Mouse (Mus musculus) heart, adult 2 months (tissue): ENCODE results near the gene S100b. TPM values are rescaled to one million over a fixed set of nuclear protein-coding genes. Genes with fewer than 3 reads are reported as not detected.

Source experiments
- DNase-seq, 2 experiments: peaks; one replicate each; pipeline ENCODE4 v3.0.0; 2021
- H3K27ac ChIP-seq: fragments of 200-600 bp; 2 replicates; pipeline ENCODE4 v1.8.1; 2022
- H3K27me3 ChIP-seq: fragments of 200-500 bp; 2 replicates; pipeline ENCODE4 v1.6.1; 2012; ENCODE audit warnings: mild to moderate bottlenecking, low read length, inconsistent platforms, mixed read lengths; ENCODE audit not compliant: control insufficient read depth, insufficient read depth
- H3K36me3 ChIP-seq: fragments of 200-500 bp; 2 replicates; pipeline ENCODE4 v1.6.1; 2012; ENCODE audit warnings: low read length, inconsistent platforms; ENCODE audit not compliant: control insufficient read depth, insufficient read depth
- H3K4me1 ChIP-seq: fragments of 200-500 bp; 2 replicates; pipeline ENCODE4 v1.6.1; 2011; ENCODE audit warnings: low read length; ENCODE audit not compliant: control insufficient read depth, insufficient read depth
- H3K4me3 ChIP-seq: fragments of 200-600 bp; 2 replicates; pipeline ENCODE4 v1.8.1; 2022
- H3K79me2 ChIP-seq: fragments of 200-500 bp; replicated peaks from 2 replicates; pipeline ENCODE4 v1.6.1; 2012; ENCODE audit warnings: mild to moderate bottlenecking, inconsistent platforms, low read length, moderate library complexity, mixed read lengths; ENCODE audit not compliant: control insufficient read depth, insufficient read depth
- H3K9ac ChIP-seq: fragments of 200-500 bp; 2 replicates; pipeline ENCODE4 v1.6.1; 2012; ENCODE audit warnings: low read depth, mild to moderate bottlenecking, control low read depth, inconsistent platforms, low read length, mixed read lengths
- CTCF ChIP-seq: fragments of 200-600 bp; IDR thresholded peaks from 2 replicates; pipeline ENCODE4 v1.8.1; 2022; ENCODE audit warnings: antibody characterized with exemption, mild to moderate bottlenecking, moderate library complexity
- EP300 ChIP-seq: fragments of 200-500 bp; IDR thresholded peaks from 2 replicates; pipeline ENCODE4 v1.6.1; 2011; ENCODE audit warnings: low read depth, low read length, control low read depth; ENCODE audit not compliant: insufficient read depth
- POLR2A ChIP-seq: fragments of 200-500 bp; IDR thresholded peaks from 2 replicates; pipeline ENCODE4 v1.6.1; 2011; ENCODE audit warnings: mild to moderate bottlenecking, low read depth, low read length, control low read depth; ENCODE audit not compliant: insufficient read depth
- WGBS: fragments of 180-500 bp; shearing (Covaris S2); methylation state at CpG from one replicate; pipeline ENCODE4 v1.1.7; 2018; 5-methylcytosine and 5-hydroxymethylcytosine counted together
- intact Hi-C: fragments of 180-260 bp; cut with DNase I; formaldehyde crosslinking; loops from one replicate; pipeline ENCODE4 v1.15.1; 2025
- polyA plus RNA-seq: library from polyadenylated mRNA; depleted of rRNA; stranded (reverse); fragments of >200 nt; gene quantifications from 2 replicates; pipeline ENCODE4 v1.2.3, GENCODE M21; 2012
- total RNA-seq, 2 experiments: library from RNA; stranded (reverse); gene quantifications; 2 replicates each; pipeline ENCODE4 v1.2.3; 2021

Gene S100b
- total and polyA plus RNA-seq, 3 experiments: 1.4 to 3.7 (median 1.5) TPM

DNA sequence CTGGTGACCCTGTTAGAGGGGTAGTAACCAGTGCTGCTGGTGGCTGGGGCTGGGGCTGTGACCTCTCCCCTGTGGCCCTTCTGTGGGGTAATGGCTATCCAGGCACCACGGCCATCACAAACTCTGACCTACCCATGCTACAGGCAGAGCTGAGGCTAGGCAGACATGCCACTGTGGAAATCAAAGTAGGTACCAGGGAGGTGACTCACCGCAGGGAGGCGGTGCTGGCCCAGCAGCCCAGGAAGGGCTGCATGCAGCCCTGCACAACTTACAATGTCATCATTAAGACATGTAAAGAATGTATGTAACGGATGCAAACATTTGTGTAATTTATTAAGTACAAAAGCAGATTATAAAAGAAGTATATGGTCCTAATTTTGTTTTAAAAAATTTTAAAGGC lies 8.8 kb downstream of the S100b start:
- TF ChIP-seq EP300 (no peak), POLR2A (no peak), CTCF (no peak)
- no peak for DNase-seq
- intact Hi-C loops: no loop called here
- Histone ChIP-seq H3K4me1 (peaks cover 5% of the 10 kb centered on the region; the same call in 1 of the 2 replicates), H3K9ac (no peak overlapping the region), H3K36me3 (no peaks in the 10 kb centered on the region), H3K27ac (no peak overlapping the region), H3K27me3 (no peaks in the 10 kb centered on the region), H3K4me3 (no peak overlapping the region), H3K79me2 (no peaks in the 10 kb centered on the region)
- WGBS: 72% methylated on average over 4 of the region's 4 CpGs

DNA sequence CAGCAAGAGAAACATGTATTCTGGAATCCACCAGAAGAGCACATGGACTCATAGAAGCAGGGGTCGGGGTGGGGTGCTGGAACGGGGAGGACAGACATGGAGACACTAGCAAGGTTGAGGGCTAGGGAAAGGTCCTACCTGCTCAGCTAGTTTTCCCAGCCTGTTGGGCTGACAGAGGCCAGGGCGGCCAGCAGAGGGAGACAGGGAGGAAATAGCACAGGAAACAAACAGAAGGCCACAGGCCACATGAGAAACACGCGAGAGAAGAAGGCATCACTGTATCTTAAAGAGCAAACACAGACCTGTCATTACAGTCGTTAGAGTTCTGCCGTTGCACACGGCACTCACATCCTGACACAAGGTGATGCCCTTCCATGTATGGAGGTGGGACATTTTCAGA lies 17.6 kb downstream of the S100b start:
- no peak overlapping the region for H3K4me3 ChIP-seq
- DNase-seq: no peak
- no peaks in the 10 kb centered on the region for H3K27me3 ChIP-seq
- no peaks in the 10 kb centered on the region for H3K79me2 ChIP-seq
- intact Hi-C loops: no loop called here
- no peak overlapping the region for H3K9ac ChIP-seq
- no peaks in the 10 kb centered on the region for H3K36me3 ChIP-seq
- no peaks in the 10 kb centered on the region for H3K4me1 ChIP-seq
- 35% methylated on average over 8 of the region's 8 CpGs for WGBS
- TF ChIP-seq POLR2A: no peak
- peak; percentile 73 for TF ChIP-seq CTCF
- H3K27ac ChIP-seq: no peak overlapping the region

DNA sequence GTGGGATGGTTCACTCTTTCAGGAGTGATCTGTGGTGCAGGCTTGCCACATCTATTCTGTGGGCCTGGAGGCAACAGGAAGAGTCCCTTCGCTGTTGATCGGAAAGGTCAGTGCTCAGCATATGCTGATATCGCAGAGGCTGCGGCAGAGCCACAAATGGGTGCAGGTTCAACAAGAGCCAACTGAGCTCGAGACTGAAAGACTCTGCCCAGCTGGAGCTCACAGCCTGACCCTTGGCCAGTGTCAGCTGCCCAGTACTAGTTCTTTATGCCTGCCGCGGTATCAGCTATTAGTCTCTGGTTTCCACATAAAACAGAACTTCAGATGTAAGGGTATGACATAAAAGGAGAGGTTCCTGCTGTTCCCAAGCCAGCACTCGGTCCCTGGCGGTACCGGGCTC lies 21.6 kb downstream of the S100b start:
- TF ChIP-seq POLR2A: no peak
- TF ChIP-seq CTCF: no peak
- no peak for TF ChIP-seq EP300
- intact Hi-C loops: no loop called here
- no peak for DNase-seq
- Histone ChIP-seq H3K79me2 (no peaks in the 10 kb centered on the region), H3K4me1 (no peaks in the 10 kb centered on the region), H3K4me3 (no peak overlapping the region), H3K27me3 (no peaks in the 10 kb centered on the region), H3K9ac (no peak overlapping the region), H3K36me3 (no peaks in the 10 kb centered on the region), H3K27ac (no peak overlapping the region)
- 84% methylated on average over 10 of the region's 10 CpGs for WGBS

DNA sequence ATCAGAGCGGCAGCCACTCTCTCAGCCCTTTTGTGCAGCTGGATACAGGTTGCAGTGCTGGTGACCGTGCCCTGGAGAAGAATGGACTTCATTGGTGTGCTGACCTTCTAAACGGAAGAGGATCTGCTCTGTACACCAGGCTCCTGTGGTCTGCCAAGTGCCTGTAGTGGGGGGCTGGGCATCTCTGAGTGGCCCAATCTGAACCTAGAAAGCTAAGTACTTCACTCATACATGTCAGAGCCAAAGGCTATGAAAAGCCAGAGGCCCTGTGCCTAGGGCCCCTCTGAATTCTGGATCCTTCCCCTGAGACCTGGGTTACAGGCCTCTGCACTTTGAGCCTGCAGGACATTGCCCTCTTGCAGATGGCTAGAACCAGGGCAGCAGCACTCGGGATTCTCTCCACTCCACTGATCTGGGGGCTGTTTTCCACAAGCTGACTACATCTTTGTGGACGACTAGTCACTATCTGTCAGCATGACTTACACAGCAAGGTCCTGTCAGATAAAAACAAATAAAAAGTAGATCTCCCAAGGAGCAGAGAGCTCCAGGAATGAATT lies 25.0 kb downstream of the S100b start:
- Histone ChIP-seq H3K4me1 (no peaks in the 10 kb centered on the region), H3K27me3 (no peaks in the 10 kb centered on the region), H3K9ac (no peak overlapping the region), H3K79me2 (no peaks in the 10 kb centered on the region), H3K36me3 (no peaks in the 10 kb centered on the region), H3K27ac (no peak overlapping the region), H3K4me3 (no peak overlapping the region)
- 65% methylated on average over 5 of the region's 5 CpGs for WGBS
- TF ChIP-seq EP300 (no peak), POLR2A (no peak), CTCF (no peak)
- DNase-seq: no peak
- intact Hi-C loops: no loop called here

DNA sequence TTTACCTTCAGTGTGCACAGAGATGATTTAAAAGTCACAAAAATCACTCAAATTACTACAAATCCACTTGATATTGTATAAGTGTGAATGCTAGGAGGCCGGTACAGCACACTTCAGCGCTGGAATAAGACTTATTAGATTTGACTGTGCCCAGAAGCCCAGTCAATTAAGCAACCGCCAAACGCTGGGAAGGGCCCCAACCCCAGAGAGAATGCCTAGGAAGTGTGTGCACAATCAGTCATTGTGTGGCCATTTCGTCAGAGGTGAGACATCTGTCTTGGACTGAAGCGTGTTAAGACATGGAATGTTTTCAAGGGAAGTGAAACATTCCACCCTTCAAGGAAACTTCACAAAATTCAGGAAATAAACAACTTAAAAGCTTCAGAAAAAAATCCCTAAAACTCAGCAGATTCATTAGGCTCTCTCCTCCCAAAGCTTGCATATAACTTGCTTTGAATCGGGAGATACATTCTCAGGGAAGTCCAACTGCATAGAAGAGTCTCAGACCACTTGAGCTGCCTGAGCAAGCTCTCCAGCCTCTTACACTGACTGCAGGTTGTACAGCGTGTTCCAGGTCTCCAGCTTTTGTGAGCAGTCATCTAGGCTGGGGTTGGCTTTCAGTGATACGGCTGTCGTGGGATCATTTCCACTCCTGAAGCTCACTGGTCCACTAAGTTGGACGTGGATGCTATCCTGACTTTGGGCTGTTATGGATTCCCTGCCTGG lies 34.8 kb downstream of the S100b start:
- Histone ChIP-seq H3K9ac (no peak overlapping the region), H3K36me3 (no peaks in the 10 kb centered on the region), H3K27me3 (no peaks in the 10 kb centered on the region), H3K4me3 (no peak overlapping the region), H3K4me1 (no peaks in the 10 kb centered on the region), H3K27ac (no peak overlapping the region), H3K79me2 (no peaks in the 10 kb centered on the region)
- no peak for DNase-seq
- WGBS: 78% methylated on average over 11 of the region's 11 CpGs
- TF ChIP-seq POLR2A (no peak), CTCF (no peak)
- intact Hi-C loops: no loop called here

DNA sequence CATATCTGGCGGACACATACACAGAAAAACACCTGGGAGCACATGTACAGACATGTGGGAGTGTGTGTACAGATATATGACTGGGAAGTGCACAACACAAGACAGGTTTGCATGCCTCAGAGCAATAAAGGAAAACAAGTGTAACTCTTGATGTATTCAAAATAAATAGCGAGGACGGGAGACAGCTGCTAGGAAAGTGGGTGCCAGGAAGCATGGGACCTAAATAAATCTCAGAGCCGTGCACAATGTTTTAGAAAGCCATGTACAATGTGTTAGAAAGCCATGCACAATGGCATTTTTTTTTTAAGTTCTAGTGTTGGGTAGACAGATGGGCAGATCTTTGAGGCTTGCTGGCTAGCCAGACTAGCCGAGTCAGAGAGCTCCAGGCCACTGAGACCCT lies 35.4 kb downstream of the S100b start:
- H3K36me3 ChIP-seq: no peaks in the 10 kb centered on the region
- intact Hi-C loops: no loop called here
- WGBS: 91% methylated on average over 5 of the region's 5 CpGs
- DNase-seq: no peak
- H3K4me1 ChIP-seq: no peaks in the 10 kb centered on the region
- H3K9ac ChIP-seq: no peak overlapping the region
- no peak overlapping the region for H3K27ac ChIP-seq
- H3K4me3 ChIP-seq: no peak overlapping the region
- no peaks in the 10 kb centered on the region for H3K27me3 ChIP-seq
- no peak for TF ChIP-seq POLR2A
- TF ChIP-seq CTCF: no peak
- TF ChIP-seq EP300: no peak
- H3K79me2 ChIP-seq: no peaks in the 10 kb centered on the region
